Mouse (Mus musculus): ENCODE measurements at regions not wholly inside any gene's neighbourhood (a gene's known extent, or its start where the extent isn't known, plus 50 kb on each side); places are given as distances from the start of the nearest gene placed in this dataset.

DNA sequence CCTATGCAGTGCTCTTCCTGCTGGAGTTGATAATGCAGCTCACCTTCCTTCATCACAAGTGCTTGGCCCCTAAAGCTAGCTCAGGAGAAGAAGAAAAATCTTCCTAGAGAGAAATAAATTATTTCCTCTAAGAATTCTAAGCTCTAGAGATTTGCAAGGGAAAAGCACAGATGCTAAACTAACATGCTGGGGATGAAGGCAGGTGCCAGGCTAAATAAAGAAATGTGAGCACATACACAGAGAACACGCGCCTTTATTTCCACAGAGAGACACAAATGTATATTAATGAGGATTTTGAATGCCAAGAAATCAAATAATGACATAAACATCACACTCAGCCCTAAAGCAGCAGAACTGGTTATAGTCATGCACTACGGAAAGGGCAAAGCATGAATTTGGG lies 229.5 kb upstream of the Mamld1 start:
- no peak for DNase-seq

DNA sequence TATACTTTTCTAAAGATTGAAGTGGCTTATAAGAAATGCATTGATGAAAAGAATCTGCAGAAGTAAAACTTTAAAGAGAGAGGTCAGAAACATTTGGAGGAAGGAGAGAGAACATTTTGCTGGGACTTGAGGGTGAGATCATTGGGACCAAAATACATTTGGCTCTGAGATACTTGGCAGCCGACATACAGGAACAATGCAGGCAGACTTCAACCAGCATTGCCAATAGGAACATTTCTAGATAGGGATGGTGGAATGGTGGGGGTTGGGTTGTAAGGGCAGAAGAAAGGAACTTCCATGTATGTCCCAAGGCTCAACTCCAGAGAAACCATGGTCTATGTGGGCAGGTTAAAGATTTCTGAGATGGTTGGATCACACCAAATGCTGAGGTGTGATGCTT lies 232.3 kb upstream of the Mamld1 start:
- peak; percentile 4 for DNase-seq

DNA sequence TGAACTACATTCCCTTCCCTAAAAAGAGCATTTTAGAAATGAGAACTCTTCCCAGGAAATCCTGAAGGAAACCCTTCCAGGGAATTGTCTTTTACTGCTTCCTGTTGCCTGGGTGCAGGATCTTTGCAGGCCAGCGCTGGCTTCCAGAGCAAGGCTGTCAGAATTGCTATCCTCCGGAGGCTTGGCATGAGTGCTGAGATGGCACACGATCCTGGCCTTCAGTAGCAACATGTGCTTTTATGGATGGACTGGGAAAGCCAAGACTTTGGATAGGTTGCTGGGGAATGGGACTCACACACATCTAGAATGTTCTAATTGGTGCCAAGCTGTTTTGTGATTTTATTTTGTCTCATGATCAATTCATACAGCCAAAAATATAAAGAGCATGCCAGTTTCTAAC lies 233.4 kb upstream of the Mamld1 start:
- peak; percentile 2 for DNase-seq

DNA sequence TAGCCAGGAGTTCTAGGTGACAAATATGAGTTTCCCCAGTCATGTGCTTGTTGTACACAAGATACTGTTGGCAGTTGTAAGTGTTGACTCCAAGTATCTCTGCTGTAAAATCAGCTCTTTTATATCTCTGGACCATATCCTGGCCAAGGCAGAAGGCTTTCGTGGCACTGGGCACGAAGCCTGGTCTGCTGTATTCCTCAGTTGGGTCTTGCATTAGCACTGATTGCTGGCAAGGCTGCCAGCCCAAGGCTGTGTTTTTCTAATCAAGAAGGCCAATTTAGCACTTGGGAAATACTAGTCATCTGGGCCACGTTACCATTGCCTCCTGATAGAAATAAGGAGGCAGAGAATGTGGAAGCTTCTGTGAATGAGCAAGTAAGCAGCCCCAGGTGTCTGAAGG lies 258.3 kb upstream of the Mamld1 start:
- DNase-seq, result no peak

DNA sequence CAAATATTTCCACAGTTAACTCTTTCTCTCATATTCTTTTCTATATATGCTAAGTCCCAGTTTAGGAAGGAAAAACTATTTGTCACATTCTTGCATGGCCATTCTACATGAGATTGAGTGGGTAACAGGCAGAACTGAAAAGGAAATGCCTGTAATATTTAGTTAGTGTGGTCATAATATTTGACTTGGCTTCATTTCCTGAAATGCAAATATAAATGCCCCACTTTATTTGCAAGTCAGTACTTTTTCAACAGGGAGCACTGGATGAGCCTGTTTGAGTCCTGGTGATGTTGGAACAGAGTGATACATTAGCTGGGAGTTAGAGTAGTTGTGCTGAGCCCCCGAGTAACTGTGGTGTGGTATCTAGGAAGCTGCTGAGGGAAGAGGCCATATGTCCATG lies 285.9 kb upstream of the Tmem185a start:
- DNase-seq, result no peak

DNA sequence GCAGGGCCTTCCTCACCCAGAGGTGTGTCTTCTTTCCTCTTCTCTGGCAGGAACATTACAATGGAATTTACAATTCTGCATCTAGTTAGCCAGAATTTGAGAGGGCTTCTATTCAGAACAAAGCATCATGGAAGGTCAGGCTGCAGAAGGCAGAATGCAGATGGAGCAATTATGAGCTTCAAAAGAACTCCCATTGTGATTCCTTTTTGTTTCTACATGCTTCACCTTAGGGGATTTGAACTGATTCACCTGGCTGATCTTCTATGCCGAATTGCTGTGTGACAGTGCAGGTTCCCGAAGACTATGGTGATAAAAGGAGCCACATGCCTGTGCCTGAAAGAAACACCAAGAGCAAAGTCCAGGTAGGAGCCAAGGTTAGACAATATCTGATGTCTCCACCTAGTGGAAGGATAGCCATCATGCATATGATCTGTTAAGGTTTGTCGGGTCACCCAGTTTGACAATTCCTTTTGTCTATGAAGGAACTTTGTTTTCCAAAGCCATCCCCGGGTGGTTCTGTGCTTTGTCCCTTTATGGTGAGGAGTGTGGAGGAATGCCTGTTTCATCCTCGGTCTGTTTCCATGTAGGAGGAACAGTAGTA lies 236.1 kb upstream of the Tmem185a start:
- DNase-seq, result peak; percentile 0

DNA sequence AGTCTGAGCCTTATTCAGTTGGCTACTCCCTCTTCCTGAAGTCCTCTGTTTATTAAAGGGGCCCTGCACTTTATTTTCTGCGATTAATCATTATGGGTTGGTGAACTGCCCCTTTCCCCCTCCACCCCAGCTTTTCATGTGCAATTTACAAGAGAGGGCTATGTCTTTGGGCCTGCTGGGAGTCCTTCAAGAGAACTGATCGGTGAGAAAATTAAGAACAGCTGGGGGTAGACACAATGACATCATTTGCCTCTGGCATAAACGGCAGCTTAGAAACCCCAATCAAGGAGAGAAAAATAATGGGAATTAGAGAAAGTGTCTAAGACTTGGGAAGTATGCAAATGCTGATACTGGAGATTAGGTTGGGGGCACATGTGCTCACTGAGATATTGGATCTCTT lies 205.2 kb upstream of the Tmem185a start:
- no peak for DNase-seq

DNA sequence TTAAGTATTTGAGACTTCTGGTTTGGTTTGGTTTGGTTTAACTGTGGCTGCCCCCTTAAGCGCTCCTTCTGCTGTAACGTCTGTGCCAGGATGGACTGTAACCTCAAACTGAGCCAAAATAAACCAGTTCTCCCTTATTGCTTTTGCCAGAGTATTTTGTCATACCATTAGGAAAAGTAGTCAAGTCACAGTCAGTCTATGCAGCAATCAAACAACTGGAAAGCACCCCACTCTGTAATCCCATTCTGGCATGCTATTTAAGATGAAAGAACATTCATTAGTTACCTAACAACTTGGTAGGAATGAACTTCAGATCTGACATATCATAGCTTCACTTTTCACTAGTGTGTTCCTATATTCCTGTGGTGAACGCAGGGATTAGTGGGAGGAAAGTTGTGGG lies 190.1 kb upstream of the Tmem185a start:
- no peak for DNase-seq
